Mouse (Mus musculus): ENCODE results near the gene Slc6a18.

GRCm38 (mm10) chr13:73693333-73693732 lies 15.5 kb upstream of the Slc6a18 start:
- TF ChIP-seq CTCF (IDR thresholded peaks at IDR 0.05; ENCODE audit: extremely low read depth, insufficient read depth, insufficient read length, insufficient replicate concordance), result no peak
- no peak for TF ChIP-seq POLR2A (IDR thresholded peaks at IDR 0.05; ENCODE audit: low read depth, low read length)

Data from spleen, adult 2 months (tissue).